Mouse (Mus musculus): Measurements from ENCODE around the gene Sept14. TPM values are rescaled to one million over a fixed set of nuclear protein-coding genes. Genes with fewer than 3 reads are reported as not detected.
A peak's percentile ranks its signal among the peaks of the same experiment; 100 is the strongest.

The Sept14 gene
- total RNA-seq, 2 experiments from 2014 or later = not detected

GRCm38 (mm10) chr5:129670036-129670458, 38.3 kb downstream of the Sept14 start, which contains the start of gene Zfp11:
Gene Zfp11, minus strand, starts transcription at chr5:129670099.
- DNase-seq (ENCODE audit: low spot score in 2 of 2) = peak; percentile 90 to 91

GRCm38 (mm10) chr5:129669453-129670035, 38.8 kb downstream of the Sept14 start:
- DNase-seq (ENCODE audit: low spot score in 2 of 2) = peak in 1 of 2 experiments; percentile 7

- DNase-seq (ENCODE audit: low spot score in 2 of 2) = no peak
Observed at GRCm38 (mm10) chr5:129667851-129668250, 40.5 kb downstream of the Sept14 start.

- DNase-seq (ENCODE audit: low spot score in 2 of 2) = no peak
Observed at GRCm38 (mm10) chr5:129666271-129666909, 41.9 kb downstream of the Sept14 start.

GRCm38 (mm10) chr5:129664090-129664489, 44.2 kb downstream of the Sept14 start:
- no peak for DNase-seq (ENCODE audit: low spot score in 2 of 2)

- no peak for DNase-seq (ENCODE audit: low spot score in 2 of 2)
Observed at GRCm38 (mm10) chr5:129657931-129658330, 50.4 kb downstream of the Sept14 start.

GRCm38 (mm10) chr5:129657016-129657415, 51.3 kb downstream of the Sept14 start:
- DNase-seq (ENCODE audit: low spot score in 2 of 2) = no peak

- no peak for DNase-seq (ENCODE audit: low spot score in 2 of 2)
Observed at GRCm38 (mm10) chr5:129650858-129651257, 57.5 kb downstream of the Sept14 start.

Other genes starting within 250 kb of the Sept14 start
- 100 to 1,000 TPM; 123 to 152 TPM for gene Sfswap, start 207.3 kb downstream of the Sept14 start, total RNA-seq (2021)
- gene Mmp17, start 124.3 kb downstream of the Sept14 start, total RNA-seq (2021) = 10 to 100 TPM; 53.0 to 56.7 TPM
- 1 to 10 TPM; 6.6 to 7.2 TPM for gene Zfp11, start 38.4 kb downstream of the Sept14 start, total RNA-seq (2021)
- 10 to 100 TPM; 72.6 to 81.5 TPM for gene Mrps17, start 7.0 kb upstream of the Sept14 start, total RNA-seq (2021)
- gene Nipsnap2, start 16.6 kb upstream of the Sept14 start, total RNA-seq (2021) = 10 to 100 TPM; 78.1 to 79.6 TPM
- 10 to 100 TPM; 23.7 to 28.5 TPM for gene Psph, start 78.9 kb upstream of the Sept14 start, total RNA-seq (2021)
- gene Sumf2, start 138.5 kb upstream of the Sept14 start, total RNA-seq (2021) = 10 to 100 TPM; 19.9 to 25.8 TPM
- gene Chchd2, start 179.0 kb upstream of the Sept14 start, total RNA-seq (2021) = 100 to 1,000 TPM; 411 to 434 TPM
- gene Zbed5, start 187.2 kb upstream of the Sept14 start, total RNA-seq (2021) = 1 to 10 TPM; 4.7 to 5.6 TPM
- 10 to 100 TPM; 12.6 to 15.9 TPM for gene Phkg1, start 190.0 kb upstream of the Sept14 start, total RNA-seq (2021)
- gene Nupr1l, start 200.0 kb upstream of the Sept14 start, total RNA-seq (2021) = 1 to 10 TPM; 2.2 to 2.7 TPM
- gene Vkorc1l1, start 233.5 kb upstream of the Sept14 start, total RNA-seq (2021) = 10 to 100 TPM; 46.7 to 49.4 TPM

All from layer of hippocampus, postnatal 10 days (tissue).